Mouse (Mus musculus): ENCODE results near the gene Tkt. TPM values are rescaled to one million over a fixed set of nuclear protein-coding genes. Genes with fewer than 3 reads are reported as not detected.

The Tkt gene
- total and polyA plus RNA-seq, 3 experiments, result 146 to 1,086 (median 550) TPM

GRCm38 (mm10) chr14:30579180-30579579, 31.0 kb downstream of the Tkt start:
- Histone ChIP-seq H3K9me3 (replicated peaks) (no peaks in the 10 kb centered on the region), H3K27me3 (ENCODE audit: insufficient read depth, low read length) (no peaks in the 10 kb centered on the region), H3K4me1 (ENCODE audit: insufficient read depth, low read depth, low read length) (peaks cover 60% of the 10 kb centered on the region), H3K36me3 (replicated peaks) (peaks cover 24% of the 10 kb centered on the region), H3K4me3 (ENCODE audit: low read depth, low read length) (peak overlapping the region; percentile 13; the same call in 1 of the 2 replicates)
- DNase-seq (ENCODE audit: low spot score) (no peak), ATAC-seq (ENCODE audit: extremely low read depth, insufficient number of reproducible peaks, low FRiP score, poor library complexity, severe bottlenecking) (no peak)
- TF ChIP-seq POLR2AphosphoS5 (IDR thresholded peaks at IDR 0.05; ENCODE audit: insufficient replicate concordance, low read depth, low read length), result no peak
- no peak for TF ChIP-seq GATA2 (IDR thresholded peaks at IDR 0.05; ENCODE audit: borderline replicate concordance, low read depth, low read length)
- TF ChIP-seq GATA1 (IDR thresholded peaks at IDR 0.05; ENCODE audit: borderline replicate concordance, low read length), result no peak
- TF ChIP-seq CTCF (IDR thresholded peaks at IDR 0.05; ENCODE audit: low read depth, low read length), result no peak
- no peak for TF ChIP-seq TAL1 (conservative IDR thresholded peaks at IDR 0.05; ENCODE audit: low read depth, low read length)

GRCm38 (mm10) chr14:30579882-30580281, 31.7 kb downstream of the Tkt start:
- Histone ChIP-seq H3K27me3 (ENCODE audit: insufficient read depth, low read length) (no peaks in the 10 kb centered on the region), H3K4me1 (ENCODE audit: insufficient read depth, low read depth, low read length) (peaks cover 60% of the 10 kb centered on the region), H3K9me3 (replicated peaks) (no peaks in the 10 kb centered on the region), H3K4me3 (ENCODE audit: low read depth, low read length) (no peak overlapping the region), H3K36me3 (replicated peaks) (peaks cover 17% of the 10 kb centered on the region)
- TF ChIP-seq POLR2AphosphoS5 (IDR thresholded peaks at IDR 0.05; ENCODE audit: insufficient replicate concordance, low read depth, low read length) (no peak), GATA2 (IDR thresholded peaks at IDR 0.05; ENCODE audit: borderline replicate concordance, low read depth, low read length) (no peak), TAL1 (conservative IDR thresholded peaks at IDR 0.05; ENCODE audit: low read depth, low read length) (no peak), CTCF (IDR thresholded peaks at IDR 0.05; ENCODE audit: low read depth, low read length) (no peak), GATA1 (IDR thresholded peaks at IDR 0.05; ENCODE audit: borderline replicate concordance, low read length) (no peak)
- ATAC-seq (ENCODE audit: extremely low read depth, insufficient number of reproducible peaks, low FRiP score, poor library complexity, severe bottlenecking) (no peak), DNase-seq (ENCODE audit: low spot score) (no peak)

GRCm38 (mm10) chr14:30581238-30581637, 33.1 kb downstream of the Tkt start:
- peaks cover 4% of the 10 kb centered on the region for H3K36me3 ChIP-seq (replicated peaks)
- peaks cover 59% of the 10 kb centered on the region for H3K4me1 ChIP-seq (ENCODE audit: insufficient read depth, low read depth, low read length)
- no peak for ATAC-seq (ENCODE audit: extremely low read depth, insufficient number of reproducible peaks, low FRiP score, poor library complexity, severe bottlenecking)
- no peak for DNase-seq (ENCODE audit: low spot score)
- no peak overlapping the region for H3K4me3 ChIP-seq (ENCODE audit: low read depth, low read length)
- TF ChIP-seq POLR2AphosphoS5 (IDR thresholded peaks at IDR 0.05; ENCODE audit: insufficient replicate concordance, low read depth, low read length) (no peak), TAL1 (conservative IDR thresholded peaks at IDR 0.05; ENCODE audit: low read depth, low read length) (no peak), GATA2 (IDR thresholded peaks at IDR 0.05; ENCODE audit: borderline replicate concordance, low read depth, low read length) (no peak), CTCF (IDR thresholded peaks at IDR 0.05; ENCODE audit: low read depth, low read length) (no peak), GATA1 (IDR thresholded peaks at IDR 0.05; ENCODE audit: borderline replicate concordance, low read length) (no peak)
- H3K27me3 ChIP-seq (ENCODE audit: insufficient read depth, low read length), result no peaks in the 10 kb centered on the region
- H3K9me3 ChIP-seq (replicated peaks), result no peaks in the 10 kb centered on the region

- Histone ChIP-seq H3K4me1 (ENCODE audit: insufficient read depth, low read depth, low read length) (peaks cover 47% of the 10 kb centered on the region), H3K36me3 (replicated peaks) (no peaks in the 10 kb centered on the region), H3K27me3 (ENCODE audit: insufficient read depth, low read length) (0 out of 2 replicates have a peak, but pooled peaks cover 2% of the 10 kb centered on the region), H3K9me3 (replicated peaks) (no peaks in the 10 kb centered on the region), H3K4me3 (ENCODE audit: low read depth, low read length) (no peak overlapping the region; the same call in 1 of the 2 replicates)
- ATAC-seq (ENCODE audit: extremely low read depth, insufficient number of reproducible peaks, low FRiP score, poor library complexity, severe bottlenecking), result no peak
- DNase-seq (ENCODE audit: low spot score), result no peak
- TF ChIP-seq GATA1 (IDR thresholded peaks at IDR 0.05; ENCODE audit: borderline replicate concordance, low read length) (no peak), CTCF (IDR thresholded peaks at IDR 0.05; ENCODE audit: low read depth, low read length) (no peak), POLR2AphosphoS5 (IDR thresholded peaks at IDR 0.05; ENCODE audit: insufficient replicate concordance, low read depth, low read length) (no peak), TAL1 (conservative IDR thresholded peaks at IDR 0.05; ENCODE audit: low read depth, low read length) (no peak), GATA2 (IDR thresholded peaks at IDR 0.05; ENCODE audit: borderline replicate concordance, low read depth, low read length) (no peak)
Measured at GRCm38 (mm10) chr14:30584077-30584476, 35.9 kb downstream of the Tkt start.

GRCm38 (mm10) chr14:30584497-30585251, 36.5 kb downstream of the Tkt start:
- TF ChIP-seq POLR2AphosphoS5 (IDR thresholded peaks at IDR 0.05; ENCODE audit: insufficient replicate concordance, low read depth, low read length), result no peak
- no peak for TF ChIP-seq GATA1 (IDR thresholded peaks at IDR 0.05; ENCODE audit: borderline replicate concordance, low read length)
- no peak for TF ChIP-seq CTCF (IDR thresholded peaks at IDR 0.05; ENCODE audit: low read depth, low read length)
- TF ChIP-seq GATA2 (IDR thresholded peaks at IDR 0.05; ENCODE audit: borderline replicate concordance, low read depth, low read length), result no peak
- TF ChIP-seq TAL1 (conservative IDR thresholded peaks at IDR 0.05; ENCODE audit: low read depth, low read length), result no peak

GRCm38 (mm10) chr14:30585323-30585722, 37.2 kb downstream of the Tkt start:
- peaks cover 40% of the 10 kb centered on the region for H3K4me1 ChIP-seq (ENCODE audit: insufficient read depth, low read depth, low read length)
- no peak for DNase-seq (ENCODE audit: low spot score)
- no peak for TF ChIP-seq POLR2AphosphoS5 (IDR thresholded peaks at IDR 0.05; ENCODE audit: insufficient replicate concordance, low read depth, low read length)
- TF ChIP-seq GATA2 (IDR thresholded peaks at IDR 0.05; ENCODE audit: borderline replicate concordance, low read depth, low read length), result no peak
- TF ChIP-seq CTCF (IDR thresholded peaks at IDR 0.05; ENCODE audit: low read depth, low read length), result no peak
- TF ChIP-seq TAL1 (conservative IDR thresholded peaks at IDR 0.05; ENCODE audit: low read depth, low read length), result no peak
- no peak for TF ChIP-seq GATA1 (IDR thresholded peaks at IDR 0.05; ENCODE audit: borderline replicate concordance, low read length)

More at GRCm38 (mm10) chr14:30584497-30585251, 36.5 kb downstream of the Tkt start:
- Histone ChIP-seq H3K27me3 (ENCODE audit: insufficient read depth, low read length) (peaks cover 2% of the 10 kb centered on the region; the same call in 1 of the 2 replicates), H3K4me1 (ENCODE audit: insufficient read depth, low read depth, low read length) (peaks cover 45% of the 10 kb centered on the region), H3K9me3 (replicated peaks) (no peaks in the 10 kb centered on the region), H3K36me3 (replicated peaks) (no peaks in the 10 kb centered on the region), H3K4me3 (ENCODE audit: low read depth, low read length) (peak overlapping the region; percentile 58; the same call in 1 of the 2 replicates)
- ATAC-seq (ENCODE audit: extremely low read depth, insufficient number of reproducible peaks, low FRiP score, poor library complexity, severe bottlenecking), result no peak; the same call in 1 of the 2 replicates
- DNase-seq (ENCODE audit: low spot score), result no peak

More at GRCm38 (mm10) chr14:30585323-30585722, 37.2 kb downstream of the Tkt start:
- no peak overlapping the region for H3K4me3 ChIP-seq (ENCODE audit: low read depth, low read length)
- H3K36me3 ChIP-seq (replicated peaks), result no peaks in the 10 kb centered on the region
- H3K9me3 ChIP-seq (replicated peaks), result no peaks in the 10 kb centered on the region
- no peak for ATAC-seq (ENCODE audit: extremely low read depth, insufficient number of reproducible peaks, low FRiP score, poor library complexity, severe bottlenecking)
- peaks cover 4% of the 10 kb centered on the region; the same call in 1 of the 2 replicates for H3K27me3 ChIP-seq (ENCODE audit: insufficient read depth, low read length)

Data from G1E (cell line).